Mouse (Mus musculus): ENCODE results near the gene Kazn. TPM values are rescaled to one million over a fixed set of nuclear protein-coding genes. Genes with fewer than 3 reads are reported as not detected.

Gene Kazn
- polyA plus RNA-seq, 1 experiment from 2014 or later: 13.2 TPM

DNA sequence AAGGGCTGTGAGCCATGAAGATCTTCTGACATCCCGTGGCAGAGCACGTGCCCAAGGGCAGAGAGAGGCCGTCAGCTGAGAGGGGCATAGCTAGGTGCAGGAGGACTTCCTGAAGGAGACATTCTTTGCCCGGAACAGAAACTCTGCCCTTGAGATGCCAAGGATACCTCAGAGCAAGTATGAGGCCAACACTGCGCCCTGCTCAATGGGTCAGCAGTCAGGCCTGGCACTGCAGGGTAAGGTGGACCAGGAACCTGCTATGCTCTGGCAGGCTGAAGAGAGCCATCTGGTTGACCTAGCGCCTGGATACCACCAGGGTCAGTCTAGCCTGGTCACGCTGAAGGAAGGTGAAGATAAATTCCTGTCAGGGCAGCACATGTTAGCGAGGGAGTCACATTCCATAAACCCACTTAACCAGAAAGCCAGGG is 46.0 kb downstream of the Kazn start:
- Histone ChIP-seq H3K27me3 (ENCODE audit: control insufficient read depth, insufficient read depth, low read length) (no peaks in the 10 kb centered on the region), H3K4me1 (ENCODE audit: control insufficient read depth, insufficient read depth, low read length) (0 out of 2 replicates have a peak, but pooled peaks cover 4% of the 10 kb centered on the region), H3K36me3 (ENCODE audit: control insufficient read depth, insufficient read depth, low read length) (no peaks in the 10 kb centered on the region), H3K4me3 (replicated peaks; ENCODE audit: low read length) (no peak overlapping the region), H3K27ac (ENCODE audit: low read length) (peak overlapping the region; percentile 22; the same call in 1 of the 2 replicates), H3K9me3 (replicated peaks; ENCODE audit: control insufficient read depth, low read length) (no peaks in the 10 kb centered on the region), H3K9ac (ENCODE audit: low read length) (no peak overlapping the region), H3K4me2 (ENCODE audit: low read depth, low read length) (no peak overlapping the region)
- WGBS: 80% methylated on average over 8 of the region's 8 CpGs
- 0 out of 2 replicates have a peak, but pooled peaks have one; percentile 10 for ATAC-seq (ENCODE audit: insufficient read depth, low FRiP score)

GRCm38 (mm10) chr4:142189960-142190359 is 49.2 kb downstream of the Kazn start:
- Histone ChIP-seq H3K27me3 (ENCODE audit: control insufficient read depth, insufficient read depth, low read length) (no peaks in the 10 kb centered on the region), H3K4me3 (replicated peaks; ENCODE audit: low read length) (no peak overlapping the region), H3K9ac (ENCODE audit: low read length) (no peak overlapping the region), H3K27ac (ENCODE audit: low read length) (no peak overlapping the region), H3K4me1 (ENCODE audit: control insufficient read depth, insufficient read depth, low read length) (peaks cover 11% of the 10 kb centered on the region), H3K9me3 (replicated peaks; ENCODE audit: control insufficient read depth, low read length) (no peaks in the 10 kb centered on the region), H3K36me3 (ENCODE audit: control insufficient read depth, insufficient read depth, low read length) (0 out of 2 replicates have a peak, but pooled peaks cover 3% of the 10 kb centered on the region), H3K4me2 (ENCODE audit: low read depth, low read length) (no peak overlapping the region)
- no peak for ATAC-seq (ENCODE audit: insufficient read depth, low FRiP score)
- 89% methylated on average over 8 of the region's 8 CpGs for WGBS

DNA sequence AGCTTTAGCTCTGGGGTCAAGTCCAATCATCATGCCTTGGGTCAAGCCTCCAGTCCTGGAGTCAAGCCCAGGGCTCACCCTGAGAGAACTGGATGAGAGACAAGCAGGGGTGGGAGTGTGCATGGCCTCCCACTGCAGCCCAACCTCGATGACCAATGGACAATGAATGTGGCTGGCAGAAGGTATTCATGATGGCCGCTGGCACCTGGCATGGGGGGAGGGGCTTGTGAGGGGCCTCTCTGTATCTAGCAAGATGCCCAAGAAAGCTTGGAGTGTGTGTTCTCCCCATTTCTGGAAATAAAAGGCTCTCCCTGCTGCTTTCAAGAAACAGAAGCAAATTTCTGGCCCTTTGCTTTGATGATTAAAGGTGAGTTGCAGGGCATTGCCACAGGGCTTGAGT is 50.7 kb downstream of the Kazn start:
- Histone ChIP-seq H3K4me3 (replicated peaks; ENCODE audit: low read length) (no peak overlapping the region), H3K27ac (ENCODE audit: low read length) (no peak overlapping the region), H3K4me1 (ENCODE audit: control insufficient read depth, insufficient read depth, low read length) (peaks cover 7% of the 10 kb centered on the region), H3K9me3 (replicated peaks; ENCODE audit: control insufficient read depth, low read length) (no peaks in the 10 kb centered on the region), H3K4me2 (ENCODE audit: low read depth, low read length) (no peak overlapping the region), H3K9ac (ENCODE audit: low read length) (no peak overlapping the region), H3K36me3 (ENCODE audit: control insufficient read depth, insufficient read depth, low read length) (0 out of 2 replicates have a peak, but pooled peaks cover 3% of the 10 kb centered on the region), H3K27me3 (ENCODE audit: control insufficient read depth, insufficient read depth, low read length) (no peaks in the 10 kb centered on the region)
- WGBS: 73% methylated on average over 2 of the region's 2 CpGs
- no peak for ATAC-seq (ENCODE audit: insufficient read depth, low FRiP score)

GRCm38 (mm10) chr4:142186155-142186554 is 53.0 kb downstream of the Kazn start:
- Histone ChIP-seq H3K9ac (ENCODE audit: low read length) (no peak overlapping the region), H3K4me3 (replicated peaks; ENCODE audit: low read length) (no peak overlapping the region), H3K27me3 (ENCODE audit: control insufficient read depth, insufficient read depth, low read length) (no peaks in the 10 kb centered on the region), H3K4me2 (ENCODE audit: low read depth, low read length) (no peak overlapping the region), H3K4me1 (ENCODE audit: control insufficient read depth, insufficient read depth, low read length) (peaks cover 30% of the 10 kb centered on the region), H3K27ac (ENCODE audit: low read length) (peak overlapping the region; percentile 91), H3K9me3 (replicated peaks; ENCODE audit: control insufficient read depth, low read length) (no peaks in the 10 kb centered on the region), H3K36me3 (ENCODE audit: control insufficient read depth, insufficient read depth, low read length) (0 out of 2 replicates have a peak, but pooled peaks cover 3% of the 10 kb centered on the region)
- no peak for ATAC-seq (ENCODE audit: insufficient read depth, low FRiP score)
- WGBS: 92% methylated on average over 3 of the region's 3 CpGs

GRCm38 (mm10) chr4:142185533-142185900 is 53.7 kb downstream of the Kazn start:
- Histone ChIP-seq H3K4me1 (ENCODE audit: control insufficient read depth, insufficient read depth, low read length) (peaks cover 36% of the 10 kb centered on the region), H3K36me3 (ENCODE audit: control insufficient read depth, insufficient read depth, low read length) (0 out of 2 replicates have a peak, but pooled peaks cover 3% of the 10 kb centered on the region), H3K27me3 (ENCODE audit: control insufficient read depth, insufficient read depth, low read length) (no peaks in the 10 kb centered on the region), H3K27ac (ENCODE audit: low read length) (peak overlapping the region; percentile 91), H3K9ac (ENCODE audit: low read length) (no peak overlapping the region), H3K9me3 (replicated peaks; ENCODE audit: control insufficient read depth, low read length) (no peaks in the 10 kb centered on the region), H3K4me2 (ENCODE audit: low read depth, low read length) (no peak overlapping the region), H3K4me3 (replicated peaks; ENCODE audit: low read length) (no peak overlapping the region)
- WGBS: 78% methylated on average over 9 of the region's 9 CpGs
- no peak for ATAC-seq (ENCODE audit: insufficient read depth, low FRiP score)

- Histone ChIP-seq H3K27me3 (ENCODE audit: control insufficient read depth, insufficient read depth, low read length) (no peaks in the 10 kb centered on the region), H3K36me3 (ENCODE audit: control insufficient read depth, insufficient read depth, low read length) (0 out of 2 replicates have a peak, but pooled peaks cover 3% of the 10 kb centered on the region), H3K4me1 (ENCODE audit: control insufficient read depth, insufficient read depth, low read length) (peaks cover 41% of the 10 kb centered on the region), H3K4me3 (replicated peaks; ENCODE audit: low read length) (no peak overlapping the region), H3K9ac (ENCODE audit: low read length) (no peak overlapping the region; the same call in 1 of the 2 replicates), H3K27ac (ENCODE audit: low read length) (peak overlapping the region; percentile 91), H3K4me2 (ENCODE audit: low read depth, low read length) (no peak overlapping the region), H3K9me3 (replicated peaks; ENCODE audit: control insufficient read depth, low read length) (no peaks in the 10 kb centered on the region)
- ATAC-seq (ENCODE audit: insufficient read depth, low FRiP score): peak; percentile 50
- 64% methylated on average over 13 of the region's 13 CpGs for WGBS
Measured at GRCm38 (mm10) chr4:142184852-142185532, 54.2 kb downstream of the Kazn start.

- Histone ChIP-seq H3K9me3 (replicated peaks; ENCODE audit: control insufficient read depth, low read length) (no peaks in the 10 kb centered on the region), H3K4me2 (ENCODE audit: low read depth, low read length) (no peak overlapping the region), H3K36me3 (ENCODE audit: control insufficient read depth, insufficient read depth, low read length) (0 out of 2 replicates have a peak, but pooled peaks cover 3% of the 10 kb centered on the region), H3K27me3 (ENCODE audit: control insufficient read depth, insufficient read depth, low read length) (no peaks in the 10 kb centered on the region), H3K9ac (ENCODE audit: low read length) (no peak overlapping the region), H3K27ac (ENCODE audit: low read length) (no peak overlapping the region; the same call in 1 of the 2 replicates), H3K4me3 (replicated peaks; ENCODE audit: low read length) (no peak overlapping the region), H3K4me1 (ENCODE audit: control insufficient read depth, insufficient read depth, low read length) (peaks cover 55% of the 10 kb centered on the region)
- WGBS: 87% methylated on average over 1 of the region's 1 CpGs
- ATAC-seq (ENCODE audit: insufficient read depth, low FRiP score): no peak
Measured at GRCm38 (mm10) chr4:142183591-142183990, 55.6 kb downstream of the Kazn start.

- 64% methylated on average over 3 of the region's 3 CpGs for WGBS
- no peak overlapping the region for H3K9ac ChIP-seq (ENCODE audit: low read length)
Measured at GRCm38 (mm10) chr4:142183015-142183414, 56.2 kb downstream of the Kazn start.

DNA sequence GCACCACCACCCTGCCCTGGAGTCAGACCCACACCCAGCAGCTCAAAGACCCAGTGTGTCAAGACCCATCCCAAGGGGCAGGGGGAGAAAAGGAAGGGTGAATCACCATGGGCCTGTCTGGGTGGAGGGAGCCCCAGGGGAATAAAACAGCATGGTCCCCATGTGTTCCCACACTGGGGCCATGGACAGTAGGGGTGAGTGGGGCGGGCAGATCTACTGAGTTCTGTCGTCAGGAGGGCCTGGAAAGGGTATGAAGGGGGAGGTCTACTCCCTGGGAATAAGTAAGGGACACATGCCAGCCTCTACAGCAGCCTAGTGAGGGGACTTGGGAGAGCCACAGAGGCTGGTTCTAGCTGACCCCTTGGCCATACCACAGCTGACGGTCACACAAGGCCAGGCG is 57.6 kb downstream of the Kazn start:
- Histone ChIP-seq H3K4me2 (ENCODE audit: low read depth, low read length) (no peak overlapping the region), H3K9ac (ENCODE audit: low read length) (no peak overlapping the region), H3K4me1 (ENCODE audit: control insufficient read depth, insufficient read depth, low read length) (peaks cover 57% of the 10 kb centered on the region), H3K27me3 (ENCODE audit: control insufficient read depth, insufficient read depth, low read length) (no peaks in the 10 kb centered on the region), H3K36me3 (ENCODE audit: control insufficient read depth, insufficient read depth, low read length) (0 out of 2 replicates have a peak, but pooled peaks cover 3% of the 10 kb centered on the region), H3K27ac (ENCODE audit: low read length) (no peak overlapping the region; the same call in 1 of the 2 replicates), H3K4me3 (replicated peaks; ENCODE audit: low read length) (no peak overlapping the region), H3K9me3 (replicated peaks; ENCODE audit: control insufficient read depth, low read length) (no peaks in the 10 kb centered on the region)
- WGBS: 76% methylated on average over 4 of the region's 4 CpGs
- ATAC-seq (ENCODE audit: insufficient read depth, low FRiP score): no peak

More at GRCm38 (mm10) chr4:142183015-142183414, 56.2 kb downstream of the Kazn start:
- H3K4me2 ChIP-seq (ENCODE audit: low read depth, low read length): no peak overlapping the region
- H3K27ac ChIP-seq (ENCODE audit: low read length): peak overlapping the region; percentile 26; the same call in 1 of the 2 replicates
- no peak for ATAC-seq (ENCODE audit: insufficient read depth, low FRiP score)
- 0 out of 2 replicates have a peak, but pooled peaks cover 3% of the 10 kb centered on the region for H3K36me3 ChIP-seq (ENCODE audit: control insufficient read depth, insufficient read depth, low read length)
- no peaks in the 10 kb centered on the region for H3K27me3 ChIP-seq (ENCODE audit: control insufficient read depth, insufficient read depth, low read length)
- peaks cover 57% of the 10 kb centered on the region for H3K4me1 ChIP-seq (ENCODE audit: control insufficient read depth, insufficient read depth, low read length)
- H3K9me3 ChIP-seq (replicated peaks; ENCODE audit: control insufficient read depth, low read length): no peaks in the 10 kb centered on the region
- H3K4me3 ChIP-seq (replicated peaks; ENCODE audit: low read length): no peak overlapping the region
